Comparison of ENCODE assay signal across 7 mouse cellular contexts in genomic region chr11:54303076-54303727, GRCm38 (mm10). TPM values are rescaled to one million over a fixed set of nuclear protein-coding genes. Genes with fewer than 3 reads are reported as not detected.
DNase-seq lines count a peak whose midpoint lies in the region; TF ChIP-seq lines count a peak whose summit lies in the region.

No protein-coding gene starts in this region.

- H3K27ac ChIP-seq in left cerebral cortex, adult 2 months: peak overlapping the region; percentile 97
- peak overlapping the region; percentile 95 for H3K27ac ChIP-seq in midbrain, embryonic 10.5 days (replicated peaks)

- DNase-seq in left cerebral cortex, adult 2 months (ENCODE audit: extremely low spot score in 1 of 2, low spot score in 2 of 2): no peak
- no peak for DNase-seq in left cerebral cortex, adult 18-20 months (ENCODE audit: low spot score in 2 of 2)
- peak; percentile 45 for DNase-seq in c-Kit-positive CD71-positive TER-119-negative erythroid progenitor cells, embryonic 14.5 days (ENCODE audit: low read depth)
- peak; percentile 24 to 49 for DNase-seq in heart, postnatal 10 days
- DNase-seq in midbrain, embryonic 10.5 days (ENCODE audit: low spot score): peak; percentile 33
- DNase-seq in frontal cortex, postnatal 14 days (ENCODE audit: low spot score in 2 of 2): no peak
- no peak for DNase-seq in spleen, adult 12 weeks (ENCODE audit: low spot score)

- H3K4me3 ChIP-seq in left cerebral cortex, adult 2 months: peak overlapping the region; percentile 78
- peak overlapping the region; percentile 90 for H3K4me3 ChIP-seq in midbrain, embryonic 10.5 days

- 24% methylated on average over 6 of the region's 6 CpGs for WGBS in midbrain, embryonic 10.5 days

- H3K4me1 ChIP-seq in midbrain, embryonic 10.5 days: peaks cover 45% of the 10 kb centered on the region

- no peaks in the 10 kb centered on the region for H3K36me3 ChIP-seq in midbrain, embryonic 10.5 days

- intact Hi-C loops in left cerebral cortex, adult 2 months (cut with DNase I): no loop called here
- intact Hi-C loops in heart, postnatal 10 days (cut with DNase I): no loop called here

- no peak for TF ChIP-seq CTCF in left cerebral cortex, adult 2 months (IDR thresholded peaks at IDR 0.05)

- H3K9me3 ChIP-seq in midbrain, embryonic 10.5 days (replicated peaks): no peaks in the 10 kb centered on the region; the same call in 1 of the 2 replicates

- H3K27me3 ChIP-seq in midbrain, embryonic 10.5 days (ENCODE audit: low read depth, poor library complexity, severe bottlenecking): peaks cover 12% of the 10 kb centered on the region

RNA-seq across cellular contexts. Expression of gene Acsl6, which starts 0.4 kb away (rescaled TPM):
- 100 to 1,000 TPM; 200 to 201 TPM for total RNA-seq in left cerebral cortex, adult 2 months (2021)
- 100 to 1,000 TPM; 178 to 205 TPM for total RNA-seq in left cerebral cortex, adult 18-20 months (2021)
- total RNA-seq in heart, postnatal 10 days (2021): under 1 TPM; 0.27 to 0.45 TPM
- polyA plus RNA-seq in midbrain, embryonic 10.5 days (2016; fragmentation: Nextera tagmentation; extraction: Ambion mirVana): 14.4 and 20.4 TPM in 2 replicates

RNA-seq across cellular contexts. Expression of gene Il3, which starts 36.1 kb away (rescaled TPM):
- total RNA-seq in left cerebral cortex, adult 2 months (2021): not detected
- not detected for total RNA-seq in left cerebral cortex, adult 18-20 months (2021)
- total RNA-seq in heart, postnatal 10 days (2021): not detected
- polyA plus RNA-seq in midbrain, embryonic 10.5 days (2016; fragmentation: Nextera tagmentation; extraction: Ambion mirVana): not detected in 2 replicates

RNA-seq across cellular contexts. Expression of gene Csf2, which starts 53.7 kb away (rescaled TPM):
- total RNA-seq in left cerebral cortex, adult 2 months (2021): not detected
- not detected for total RNA-seq in left cerebral cortex, adult 18-20 months (2021)
- not detected for total RNA-seq in heart, postnatal 10 days (2021)
- polyA plus RNA-seq in midbrain, embryonic 10.5 days (2016; fragmentation: Nextera tagmentation; extraction: Ambion mirVana): not detected in 2 replicates

Comparison
In these comparisons a context has a peak if more than half of its experiments do, and no peak if none do; other contexts are left out.
1. DNase-seq: peak in c-Kit-positive CD71-positive TER-119-negative erythroid progenitor cells, embryonic 14.5 days (single experiment), heart, postnatal 10 days (2 of 2) and midbrain, embryonic 10.5 days (single experiment); none in left cerebral cortex, adult 2 months (0 of 2), left cerebral cortex, adult 18-20 months (0 of 2), frontal cortex, postnatal 14 days (0 of 2) and spleen, adult 12 weeks (single experiment).
2. RNA of gene Acsl6, which starts 0.4 kb away (total RNA-seq): 178 to 205 TPM in left cerebral cortex, adult 18-20 months and 200 to 201 TPM in left cerebral cortex, adult 2 months; 0.27 to 0.45 TPM in heart, postnatal 10 days; every median in the first group is over 100 times any median in the second.